Mouse (Mus musculus) lung, adult 2 months (tissue): ENCODE measurements at regions not wholly inside any gene's neighbourhood (a gene's known extent, or its start where the extent isn't known, plus 50 kb on each side); places are given as distances from the start of the nearest gene placed in this dataset.

Source experiments
- CTCF ChIP-seq: fragments of 200-500 bp; IDR thresholded peaks from 2 replicates; pipeline ENCODE4 v1.5.1; 2011; ENCODE audit warnings: mild to moderate bottlenecking, low read length, control low read depth; ENCODE audit not compliant: insufficient read depth
- POLR2A ChIP-seq: fragments of 200-500 bp; IDR thresholded peaks from 2 replicates; pipeline ENCODE4 v1.6.1; 2011; ENCODE audit warnings: low read depth, mild to moderate bottlenecking, control low read depth, low read length, borderline replicate concordance; ENCODE audit errors: extremely low read depth

GRCm38 (mm10) chr14:16132672-16133071, 116.4 kb upstream of the Ngly1 start:
- no peak for TF ChIP-seq CTCF
- TF ChIP-seq POLR2A = no peak
